Mouse (Mus musculus): ENCODE measurements around the gene Mapkbp1. TPM values are rescaled to one million over a fixed set of nuclear protein-coding genes. Genes with fewer than 3 reads are reported as not detected.

Gene Mapkbp1
- polyA plus RNA-seq, 1 experiment from 2014 or later, result 4.7 TPM

DNA sequence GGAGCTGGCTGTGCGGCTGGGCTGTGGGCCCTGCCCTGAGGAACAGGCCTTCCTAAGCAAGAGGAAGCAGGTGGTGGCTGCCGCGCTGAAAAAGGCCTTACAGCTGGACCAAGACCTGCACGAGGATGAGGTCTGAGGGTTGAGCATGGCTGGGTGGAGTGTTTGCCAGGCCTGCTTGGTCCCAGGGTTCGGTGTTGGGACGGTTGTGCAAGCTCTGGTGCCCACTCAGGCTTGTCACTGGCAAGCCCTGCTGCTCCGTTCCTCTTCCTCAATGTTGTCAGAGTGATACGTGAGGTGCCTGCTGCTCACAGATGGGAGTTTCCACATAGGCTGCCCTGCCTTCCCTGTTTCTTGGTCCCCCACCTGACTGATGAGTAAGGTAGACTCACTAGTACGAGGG is 65.2 kb downstream of the Mapkbp1 start:
- Histone ChIP-seq H3K4me3 (no peak overlapping the region), H3K36me3 (peaks cover 88% of the 10 kb centered on the region), H3K9ac (replicated peaks) (no peak overlapping the region), H3K4me2 (replicated peaks) (no peak overlapping the region), H3K27ac (replicated peaks) (no peak overlapping the region), H3K4me1 (no peaks in the 10 kb centered on the region), H3K27me3 (no peaks in the 10 kb centered on the region), H3K9me3 (no peaks in the 10 kb centered on the region)
- WGBS, result 94% methylated on average over 8 of the region's 9 CpGs
- ATAC-seq (ENCODE audit: low FRiP score, low read depth), result no peak

- no peak for ATAC-seq (ENCODE audit: low FRiP score, low read depth)
- H3K36me3 ChIP-seq, result peaks cover 67% of the 10 kb centered on the region
- no peaks in the 10 kb centered on the region for H3K9me3 ChIP-seq
- no peak overlapping the region for H3K4me3 ChIP-seq
- H3K27me3 ChIP-seq, result no peaks in the 10 kb centered on the region
- H3K9ac ChIP-seq (replicated peaks), result no peak overlapping the region
- 92% methylated on average over 5 of the region's 5 CpGs for WGBS
- H3K4me1 ChIP-seq, result no peaks in the 10 kb centered on the region
- H3K27ac ChIP-seq (replicated peaks), result no peak overlapping the region
- H3K4me2 ChIP-seq (replicated peaks), result no peak overlapping the region
Observed at GRCm38 (mm10) chr2:120040991-120041390, 68.5 kb downstream of the Mapkbp1 start.

- H3K4me3 ChIP-seq, result no peak overlapping the region
- no peak for ATAC-seq (ENCODE audit: low FRiP score, low read depth)
- H3K36me3 ChIP-seq, result peaks cover 36% of the 10 kb centered on the region
- H3K27me3 ChIP-seq, result peaks cover 5% of the 10 kb centered on the region; the same call in 1 of the 2 replicates
- WGBS, result 68% methylated on average over 4 of the region's 4 CpGs
- H3K9me3 ChIP-seq, result no peaks in the 10 kb centered on the region
- no peak overlapping the region for H3K4me2 ChIP-seq (replicated peaks)
- H3K27ac ChIP-seq (replicated peaks), result no peak overlapping the region
- no peak overlapping the region for H3K9ac ChIP-seq (replicated peaks)
- H3K4me1 ChIP-seq, result no peaks in the 10 kb centered on the region; the same call in 1 of the 2 replicates
Observed at GRCm38 (mm10) chr2:120044101-120044603, 71.7 kb downstream of the Mapkbp1 start.

GRCm38 (mm10) chr2:120044676-120045075 is 72.2 kb downstream of the Mapkbp1 start:
- Histone ChIP-seq H3K4me3 (no peak overlapping the region), H3K27me3 (peaks cover 5% of the 10 kb centered on the region; the same call in 1 of the 2 replicates), H3K4me2 (replicated peaks) (no peak overlapping the region), H3K27ac (replicated peaks) (no peak overlapping the region), H3K9me3 (no peaks in the 10 kb centered on the region), H3K9ac (replicated peaks) (no peak overlapping the region), H3K4me1 (no peaks in the 10 kb centered on the region; the same call in 1 of the 2 replicates), H3K36me3 (peaks cover 31% of the 10 kb centered on the region)
- WGBS, result 72% methylated on average over 3 of the region's 3 CpGs
- ATAC-seq (ENCODE audit: low FRiP score, low read depth), result no peak

GRCm38 (mm10) chr2:120046486-120047310 is 74.2 kb downstream of the Mapkbp1 start:
- 71% methylated on average over 14 of the region's 14 CpGs for WGBS
- H3K9ac ChIP-seq (replicated peaks), result no peak overlapping the region
- no peak overlapping the region for H3K4me3 ChIP-seq
- ATAC-seq (ENCODE audit: low FRiP score, low read depth), result no peak
- peaks cover 10% of the 10 kb centered on the region for H3K36me3 ChIP-seq
- H3K27ac ChIP-seq (replicated peaks), result no peak overlapping the region
- H3K4me2 ChIP-seq (replicated peaks), result no peak overlapping the region
- H3K27me3 ChIP-seq, result peaks cover 5% of the 10 kb centered on the region; the same call in 1 of the 2 replicates
- no peaks in the 10 kb centered on the region; the same call in 1 of the 2 replicates for H3K4me1 ChIP-seq
- no peaks in the 10 kb centered on the region for H3K9me3 ChIP-seq

- WGBS, result 77% methylated on average over 9 of the region's 9 CpGs
- no peaks in the 10 kb centered on the region for H3K36me3 ChIP-seq
Observed at GRCm38 (mm10) chr2:120048173-120048572, 75.7 kb downstream of the Mapkbp1 start.

GRCm38 (mm10) chr2:120049632-120050274 is 77.3 kb downstream of the Mapkbp1 start:
- WGBS, result 59% methylated on average over 10 of the region's 10 CpGs
- no peak overlapping the region for H3K9ac ChIP-seq (replicated peaks)
- no peak for ATAC-seq (ENCODE audit: low FRiP score, low read depth)

More at GRCm38 (mm10) chr2:120048173-120048572, 75.7 kb downstream of the Mapkbp1 start:
- no peak overlapping the region; the same call in 1 of the 2 replicates for H3K9ac ChIP-seq (replicated peaks)
- no peaks in the 10 kb centered on the region; the same call in 1 of the 2 replicates for H3K4me1 ChIP-seq
- H3K9me3 ChIP-seq, result no peaks in the 10 kb centered on the region
- no peak for ATAC-seq (ENCODE audit: low FRiP score, low read depth)
- no peak overlapping the region for H3K4me2 ChIP-seq (replicated peaks)
- peaks cover 5% of the 10 kb centered on the region; the same call in 1 of the 2 replicates for H3K27me3 ChIP-seq
- no peak overlapping the region for H3K27ac ChIP-seq (replicated peaks)
- H3K4me3 ChIP-seq, result no peak overlapping the region

GRCm38 (mm10) chr2:120051405-120051804 is 78.9 kb downstream of the Mapkbp1 start:
- Histone ChIP-seq H3K9me3 (no peaks in the 10 kb centered on the region), H3K9ac (replicated peaks) (no peak overlapping the region), H3K4me3 (no peak overlapping the region), H3K27me3 (peaks cover 3% of the 10 kb centered on the region; the same call in 1 of the 2 replicates), H3K36me3 (no peaks in the 10 kb centered on the region), H3K4me2 (replicated peaks) (no peak overlapping the region), H3K4me1 (no peaks in the 10 kb centered on the region; the same call in 1 of the 2 replicates), H3K27ac (replicated peaks) (no peak overlapping the region)
- no peak for ATAC-seq (ENCODE audit: low FRiP score, low read depth)
- WGBS, result 63% methylated on average over 6 of the region's 6 CpGs

More at GRCm38 (mm10) chr2:120049632-120050274, 77.3 kb downstream of the Mapkbp1 start:
- Histone ChIP-seq H3K9me3 (no peaks in the 10 kb centered on the region), H3K27ac (replicated peaks) (no peak overlapping the region), H3K4me3 (no peak overlapping the region), H3K4me1 (no peaks in the 10 kb centered on the region; the same call in 1 of the 2 replicates), H3K4me2 (replicated peaks) (no peak overlapping the region), H3K27me3 (peaks cover 5% of the 10 kb centered on the region; the same call in 1 of the 2 replicates), H3K36me3 (no peaks in the 10 kb centered on the region)

DNA sequence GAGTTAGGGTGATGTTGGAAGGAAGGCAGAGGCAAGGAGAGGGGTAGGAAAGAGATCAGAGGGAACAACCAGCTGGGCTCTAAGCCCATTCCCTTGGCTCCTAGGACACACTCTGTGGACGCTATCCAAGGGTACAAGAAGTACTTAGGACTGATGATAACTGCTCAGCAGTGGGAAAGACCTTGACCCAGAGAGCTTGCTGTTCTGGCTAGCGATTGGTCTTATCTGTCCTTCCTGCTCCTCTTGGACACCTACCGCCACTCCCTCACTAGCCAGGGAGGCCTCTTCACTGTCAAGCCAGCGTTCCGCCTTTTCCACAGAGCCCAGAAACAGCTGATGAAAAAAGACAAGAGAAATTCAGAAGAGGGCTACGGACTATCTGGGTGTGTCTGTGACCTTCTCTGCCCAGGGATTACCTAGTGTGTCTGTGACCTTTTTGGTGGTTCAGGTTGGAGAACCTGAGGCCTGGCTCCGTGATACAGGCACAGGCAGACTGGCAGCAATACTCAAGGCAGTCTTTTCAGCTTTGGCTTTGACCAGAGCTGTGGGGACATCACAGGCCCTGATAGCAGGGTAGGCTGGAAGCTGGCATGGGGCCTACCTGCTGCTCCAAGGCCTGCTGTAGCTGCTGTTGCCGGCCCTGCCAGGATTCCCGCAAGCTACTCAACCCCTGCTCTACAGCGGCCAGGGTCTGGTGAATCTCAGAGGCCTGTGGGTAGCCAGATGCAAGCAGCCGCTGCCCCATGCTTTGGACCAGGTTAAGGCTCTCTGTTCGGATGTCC is 82.5 kb downstream of the Mapkbp1 start:
- no peak for ATAC-seq (ENCODE audit: low FRiP score, low read depth)
- Histone ChIP-seq H3K4me2 (replicated peaks) (no peak overlapping the region), H3K27ac (replicated peaks) (no peak overlapping the region), H3K27me3 (no peaks in the 10 kb centered on the region), H3K9me3 (no peaks in the 10 kb centered on the region), H3K4me1 (no peaks in the 10 kb centered on the region), H3K4me3 (no peak overlapping the region), H3K9ac (replicated peaks) (no peak overlapping the region), H3K36me3 (no peaks in the 10 kb centered on the region)
- WGBS, result 89% methylated on average over 12 of the region's 12 CpGs

- no peak overlapping the region for H3K4me2 ChIP-seq (replicated peaks)
- H3K4me1 ChIP-seq, result no peaks in the 10 kb centered on the region
- no peaks in the 10 kb centered on the region for H3K27me3 ChIP-seq
- ATAC-seq (ENCODE audit: low FRiP score, low read depth), result no peak
- H3K9ac ChIP-seq (replicated peaks), result no peak overlapping the region
- 87% methylated on average over 10 of the region's 10 CpGs for WGBS
- no peaks in the 10 kb centered on the region for H3K36me3 ChIP-seq
- no peaks in the 10 kb centered on the region for H3K9me3 ChIP-seq
- H3K4me3 ChIP-seq, result no peak overlapping the region
- no peak overlapping the region for H3K27ac ChIP-seq (replicated peaks)
Observed at GRCm38 (mm10) chr2:120055923-120056322, 83.4 kb downstream of the Mapkbp1 start.

GRCm38 (mm10) chr2:120058818-120059217 is 86.3 kb downstream of the Mapkbp1 start:
- 89% methylated on average over 4 of the region's 4 CpGs for WGBS
- Histone ChIP-seq H3K36me3 (no peaks in the 10 kb centered on the region), H3K9ac (replicated peaks) (no peak overlapping the region), H3K4me1 (no peaks in the 10 kb centered on the region), H3K4me3 (no peak overlapping the region), H3K27me3 (no peaks in the 10 kb centered on the region), H3K27ac (replicated peaks) (no peak overlapping the region), H3K4me2 (replicated peaks) (no peak overlapping the region), H3K9me3 (no peaks in the 10 kb centered on the region)
- no peak for ATAC-seq (ENCODE audit: low FRiP score, low read depth)

All from midbrain, embryonic 12.5 days (tissue).